Mouse (Mus musculus): Measurements from ENCODE around the gene Cdh23.

Gene Cdh23

GRCm38 (mm10) chr10:60278786-60279185 lies 417.5 kb downstream of the Cdh23 start:
- DNase-seq = no peak

DNA sequence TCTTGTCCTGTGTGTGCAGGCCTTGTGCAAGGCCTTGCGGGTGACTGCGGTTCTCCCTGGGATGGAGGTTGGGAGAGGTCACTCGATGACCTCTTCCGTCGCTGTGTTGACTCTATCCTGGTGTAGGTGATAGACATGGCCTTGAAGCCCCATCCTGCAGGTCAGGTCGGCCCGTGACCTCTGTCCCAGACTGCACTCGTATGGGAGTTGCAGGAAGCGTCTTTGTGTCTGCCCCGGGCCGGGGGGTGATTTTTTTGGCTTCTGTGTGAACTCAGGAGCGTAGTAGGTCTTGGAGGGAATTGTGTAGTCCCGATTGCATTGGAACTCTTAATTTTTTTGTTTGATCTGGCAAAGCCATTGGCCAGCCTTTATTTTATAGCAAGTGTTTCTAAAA lies 418.3 kb downstream of the Cdh23 start:
- DNase-seq = no peak

DNA sequence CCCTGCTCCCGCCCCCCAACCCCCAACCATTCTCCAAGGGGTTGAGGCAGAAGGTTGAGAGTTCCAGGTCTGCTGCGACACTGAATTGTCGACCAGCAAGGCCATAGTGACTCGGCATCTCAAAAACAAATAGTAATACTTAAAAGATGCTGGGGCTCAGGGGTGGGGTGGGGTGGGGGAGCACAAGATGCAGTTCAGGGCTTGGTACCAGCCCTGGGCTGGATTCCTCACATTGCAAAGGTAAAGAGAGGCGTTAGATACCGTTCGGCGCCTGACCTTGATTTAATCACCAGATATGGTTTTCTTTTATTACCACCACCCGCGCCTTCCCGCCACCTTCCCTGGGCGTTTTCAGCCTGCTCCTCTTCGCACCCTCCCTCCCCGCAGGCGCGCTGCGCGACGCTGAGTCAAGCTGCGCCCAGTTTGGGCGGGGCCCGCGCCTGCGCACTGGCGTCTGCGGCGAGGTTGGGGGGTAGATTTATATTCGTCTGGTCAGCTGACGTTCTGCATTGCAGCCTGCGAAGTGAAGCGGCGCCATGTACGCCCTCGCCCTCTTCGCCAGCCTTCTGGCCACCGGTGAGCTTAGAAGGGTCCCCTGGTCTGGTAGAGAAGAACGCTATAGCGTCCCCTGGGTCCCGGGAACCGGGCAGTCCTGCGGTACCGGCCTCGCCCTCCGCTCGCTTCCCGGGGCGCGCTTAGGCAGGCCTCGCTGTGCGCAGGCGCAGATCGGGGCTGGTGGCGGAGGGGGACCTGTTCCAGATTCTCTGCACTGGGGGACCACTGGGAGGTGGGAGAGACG lies 418.9 kb downstream of the Cdh23 start, which contains the start of gene Psap:
Gene Psap, plus strand, starts transcription at position 421 of the 799 bp plus-strand sequence.
- DNase-seq = peak; percentile 91

GRCm38 (mm10) chr10:60273382-60273781 lies 422.9 kb downstream of the Cdh23 start:
- DNase-seq = no peak

DNA sequence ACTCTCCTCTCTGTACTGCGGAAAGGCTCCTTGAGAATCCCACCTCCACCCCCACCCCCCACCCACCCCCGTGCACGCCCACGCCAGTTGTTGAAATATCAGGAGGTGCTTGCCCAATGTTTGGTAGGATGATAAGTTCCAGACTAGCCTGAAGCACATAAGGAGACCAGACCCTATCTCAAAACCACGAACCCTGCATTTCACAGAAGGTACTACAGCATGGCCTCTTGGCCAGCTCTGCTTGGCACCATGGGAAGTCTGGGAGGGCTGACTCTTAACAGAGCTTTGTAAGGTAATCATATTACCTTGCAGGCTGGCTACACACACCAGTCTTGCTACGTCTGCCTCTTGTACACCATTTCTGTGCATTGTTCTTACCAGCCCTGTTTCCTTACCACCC lies 424.0 kb downstream of the Cdh23 start:
- DNase-seq = no peak

DNA sequence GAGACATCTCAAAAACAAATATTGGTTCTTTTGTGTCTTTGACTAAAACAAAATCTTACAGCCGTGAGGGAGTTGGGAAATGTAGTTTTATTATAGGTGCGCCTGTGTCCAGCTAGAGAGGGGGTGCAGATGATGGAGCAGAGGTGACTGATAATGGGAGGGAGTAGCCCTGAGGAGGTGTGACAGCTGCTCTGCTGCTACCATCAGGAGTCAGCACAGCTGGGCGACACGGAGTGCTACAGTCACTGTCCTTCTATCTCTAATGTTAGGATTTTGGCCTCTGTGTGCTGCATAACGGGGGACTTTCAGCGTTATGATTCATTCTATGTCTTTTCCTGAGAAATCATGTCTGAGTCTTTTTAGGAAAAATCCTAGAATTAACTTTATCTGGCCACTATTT lies 425.3 kb downstream of the Cdh23 start:
- DNase-seq = no peak

DNA sequence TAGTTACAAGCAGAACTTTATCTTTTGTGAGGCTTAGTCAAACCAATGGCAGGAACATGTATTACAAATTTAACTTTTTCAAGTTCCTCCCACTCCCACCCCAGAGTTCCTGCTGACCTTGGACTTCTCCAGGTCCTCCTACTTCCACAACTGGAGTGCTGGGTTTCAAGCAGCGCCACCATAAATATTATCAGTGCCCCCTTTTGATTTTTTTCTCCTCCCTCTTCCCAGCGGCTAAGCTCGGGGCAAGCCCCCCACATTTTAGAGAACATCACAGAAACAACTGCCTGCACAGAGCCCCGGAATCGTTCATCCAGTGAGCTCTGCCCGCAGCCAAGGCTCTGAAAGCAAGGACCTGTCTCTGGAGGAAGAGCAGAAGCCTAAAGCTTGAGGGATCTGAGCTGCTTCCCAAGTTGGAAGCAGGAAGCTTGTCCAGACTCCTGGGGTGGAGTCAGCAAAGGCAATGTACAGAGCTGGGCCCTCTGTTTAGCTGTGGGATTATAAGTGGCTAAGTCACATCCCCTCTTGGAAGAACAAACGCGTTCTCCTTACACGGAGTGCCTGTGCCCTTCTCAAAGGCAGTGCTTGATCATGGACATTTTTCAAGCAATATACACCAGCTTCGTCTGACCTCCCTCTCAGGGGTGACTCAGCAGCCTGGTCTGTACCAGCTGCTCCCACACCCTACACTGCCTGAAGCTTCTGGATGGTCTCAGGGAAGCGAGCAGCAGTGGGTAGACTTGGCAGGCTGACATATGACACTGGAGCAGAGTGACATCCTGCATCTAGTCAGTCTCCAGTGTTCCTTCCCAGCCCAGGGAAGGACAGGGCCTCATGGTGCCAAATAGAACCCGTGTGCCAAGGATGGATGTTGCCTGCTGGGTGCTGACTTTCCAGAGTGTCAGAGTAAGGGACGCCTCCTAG lies 426.9 kb downstream of the Cdh23 start:
- DNase-seq = no peak

DNA sequence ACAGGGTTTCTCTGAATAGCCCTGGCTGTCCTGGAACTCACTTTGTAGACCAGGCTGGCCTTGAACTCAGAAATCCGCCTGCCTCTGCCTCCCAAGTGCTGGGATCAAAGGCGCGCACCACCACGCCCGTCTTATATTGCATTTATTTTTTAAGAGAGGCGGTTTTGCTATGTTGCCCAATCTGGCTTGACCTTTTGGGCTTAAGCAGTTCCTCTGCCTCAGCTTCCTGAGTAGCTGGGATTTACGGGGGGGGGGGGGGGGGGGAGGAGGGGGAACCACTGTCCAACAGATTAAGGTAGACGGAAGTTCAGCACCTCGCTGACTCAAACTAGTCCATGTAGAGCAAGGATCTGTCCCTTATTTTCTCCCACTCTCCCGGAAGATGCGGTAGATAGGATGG lies 427.6 kb downstream of the Cdh23 start:
- DNase-seq = no peak

DNA sequence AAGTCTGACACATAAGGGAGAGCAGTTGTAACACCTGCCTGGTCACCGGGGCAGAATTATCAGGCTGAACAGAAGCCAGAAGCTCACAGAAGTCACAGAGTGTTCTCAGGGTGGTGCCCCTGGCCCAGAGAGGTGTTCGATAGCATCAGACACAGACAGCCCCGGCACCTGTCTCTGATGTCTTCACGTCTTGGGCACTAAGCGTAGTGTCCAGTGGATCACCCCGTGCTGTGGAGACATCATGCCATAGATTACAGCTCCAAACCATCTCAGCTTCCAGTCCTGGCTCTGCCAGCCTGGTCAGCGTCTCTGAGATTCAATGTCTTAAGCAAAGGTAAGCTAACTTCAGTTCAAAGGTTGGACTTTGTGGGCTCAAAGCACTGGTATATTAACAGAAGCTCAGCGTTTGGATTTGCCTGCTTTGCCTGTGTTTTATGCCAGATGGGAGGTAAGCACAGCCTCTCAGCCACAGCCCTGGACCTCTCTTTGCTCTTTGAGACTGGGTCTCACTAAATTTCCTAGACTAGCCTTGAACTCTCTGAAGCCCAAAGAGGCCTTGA lies 429.4 kb downstream of the Cdh23 start:
- DNase-seq = peak; percentile 42

DNA sequence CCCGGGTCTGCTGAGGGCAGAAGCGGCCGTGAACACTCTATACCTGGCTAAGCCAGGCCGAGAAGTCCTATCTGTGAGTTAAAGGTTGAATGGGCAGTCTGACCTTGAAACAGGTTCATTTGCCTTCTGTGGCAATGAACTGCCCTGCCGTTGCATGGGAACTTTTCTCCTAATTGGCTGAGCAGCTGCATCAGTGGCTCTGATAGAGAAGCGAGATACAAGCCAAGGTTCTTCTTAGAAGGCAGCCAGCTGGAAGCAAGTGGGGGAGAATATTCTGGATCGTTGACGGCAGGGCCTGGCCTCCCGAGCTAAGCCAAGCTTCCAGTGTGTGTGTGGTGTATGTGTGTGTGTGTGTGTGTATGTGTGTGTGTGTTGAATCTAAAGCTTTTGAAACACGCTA lies 431.0 kb downstream of the Cdh23 start:
- no peak for DNase-seq

GRCm38 (mm10) chr10:60263351-60263750 lies 432.9 kb downstream of the Cdh23 start:
- no peak for DNase-seq

DNA sequence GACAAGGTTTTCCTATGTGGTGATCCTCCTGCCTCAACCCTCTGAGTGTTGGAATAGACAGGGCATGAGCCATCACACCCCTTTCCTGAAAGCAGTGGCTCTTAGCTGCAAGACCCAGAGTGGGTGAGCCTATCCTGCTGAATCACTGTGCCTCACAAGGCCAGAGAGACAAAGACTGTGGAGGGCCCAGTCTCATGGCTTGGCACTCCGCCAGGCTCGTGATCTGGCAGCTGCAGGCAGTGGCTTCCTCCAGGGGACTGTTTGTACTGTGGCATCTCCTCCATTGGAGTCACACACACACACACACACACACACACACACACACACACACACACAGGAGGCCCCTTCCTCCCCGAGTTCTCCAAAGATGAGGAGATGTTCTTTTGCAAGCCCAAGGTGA lies 433.9 kb downstream of the Cdh23 start:
- peak; percentile 84 for DNase-seq

DNA sequence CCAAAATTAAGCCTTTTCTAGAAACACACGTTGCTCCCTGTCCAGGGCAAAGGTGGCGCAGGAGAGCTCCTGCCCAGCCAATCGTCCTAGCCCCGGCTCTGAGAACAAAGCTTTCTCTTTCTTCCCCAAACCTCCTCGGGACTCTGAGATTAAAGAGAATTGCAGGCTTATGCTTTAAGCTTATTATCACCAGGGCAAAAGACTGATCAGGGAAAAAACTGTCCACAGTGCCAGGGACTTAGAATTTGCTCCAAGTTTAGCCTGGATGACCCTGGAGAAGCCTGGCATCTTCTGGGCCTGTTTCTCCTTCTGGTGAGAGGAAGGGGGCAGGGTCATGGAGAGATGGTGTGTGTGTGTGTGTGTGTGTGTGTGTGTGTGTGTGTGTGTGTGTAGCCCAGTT lies 434.8 kb downstream of the Cdh23 start:
- DNase-seq = no peak

DNA sequence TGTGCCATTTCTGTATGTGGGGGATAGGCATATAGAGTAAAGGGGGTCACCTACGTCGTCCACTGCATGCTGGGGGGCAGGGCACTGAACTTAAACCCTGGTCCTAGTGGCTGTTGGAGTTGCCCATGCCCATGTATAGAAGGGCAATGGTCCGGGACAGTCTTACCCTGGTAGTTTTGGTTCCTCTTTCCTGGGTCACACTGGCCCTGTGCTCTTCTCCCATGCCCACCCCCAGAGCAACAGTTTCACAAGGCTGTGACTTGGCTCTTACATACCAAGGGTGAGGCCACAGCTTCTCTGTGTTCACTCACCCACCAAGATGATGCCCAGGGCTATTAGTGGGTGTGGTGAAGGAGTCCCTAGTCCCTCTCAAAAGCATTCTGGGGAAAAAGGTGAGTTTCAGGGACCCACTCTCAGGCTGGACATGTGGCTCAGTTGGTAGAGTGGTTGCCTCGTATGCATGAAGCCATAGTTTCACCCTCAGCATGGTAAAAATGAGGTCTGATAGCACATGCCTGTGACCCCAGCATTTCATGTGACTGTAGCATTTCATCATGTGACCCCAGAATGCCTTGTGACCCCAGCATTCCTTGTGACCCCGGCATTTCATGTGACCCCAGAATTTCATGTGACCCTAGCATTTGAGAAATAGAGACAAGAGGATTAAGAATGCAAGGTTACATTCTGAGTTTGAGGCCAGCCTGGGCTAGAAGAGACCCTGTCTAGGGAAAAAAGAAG lies 435.6 kb downstream of the Cdh23 start:
- no peak for DNase-seq

DNA sequence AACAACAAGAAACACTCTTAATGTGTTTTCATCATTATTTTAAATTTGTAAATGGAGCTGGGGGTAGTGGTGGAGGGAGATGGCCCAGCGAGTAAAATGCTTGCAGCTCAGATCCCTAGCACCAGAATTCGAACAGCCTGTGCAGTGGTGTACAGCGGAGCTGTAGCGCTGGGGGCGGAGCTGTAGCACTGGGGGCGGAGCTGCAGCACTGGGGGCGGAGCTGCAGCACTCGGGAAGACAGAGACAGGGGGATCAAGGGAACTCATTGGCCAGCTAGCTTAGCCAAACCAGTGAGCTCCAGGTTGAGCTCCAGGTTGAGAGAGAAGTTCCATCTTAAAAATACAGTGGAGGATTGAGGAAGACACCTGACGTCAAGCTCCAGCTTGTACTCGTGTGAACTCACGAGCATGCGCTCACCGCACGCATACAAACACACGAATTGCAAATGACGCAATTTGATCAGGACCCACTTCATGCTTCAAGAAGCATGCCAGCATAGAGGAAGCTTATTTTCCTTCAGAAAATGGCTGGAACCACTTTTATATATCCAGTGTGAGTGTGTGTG lies 438.9 kb downstream of the Cdh23 start:
- DNase-seq = no peak

DNA sequence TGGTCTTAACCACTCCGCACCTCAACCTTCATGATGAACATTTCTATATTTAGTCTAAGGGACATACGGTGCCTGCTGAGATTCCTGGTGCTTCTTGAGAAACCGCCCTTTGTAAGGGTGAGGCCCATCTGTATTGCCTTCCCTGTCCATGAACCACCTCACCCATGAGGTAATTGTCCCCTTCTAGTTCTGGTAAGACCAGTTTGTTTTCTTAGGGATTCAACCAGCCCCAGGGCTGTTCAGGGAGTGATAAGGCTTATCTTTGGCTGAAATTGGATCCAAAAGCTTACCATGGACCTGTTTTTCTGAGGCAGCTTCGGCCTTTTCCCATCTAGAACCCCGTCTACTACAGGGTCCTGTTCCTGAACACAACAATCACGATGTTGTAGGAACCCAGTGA lies 440.2 kb downstream of the Cdh23 start:
- no peak for DNase-seq

Data from kidney, adult 11 months (tissue).